Mouse (Mus musculus) urinary bladder, postnatal 14 days (tissue): ENCODE results near the gene Rab5b.
A peak's percentile ranks its signal among the peaks of the same experiment; 100 is the strongest.
"Not testable (repeated sequence)": the region's sequence is repeated elsewhere in the genome, so short reads cannot be mapped to it uniquely, and the experiment has no call there.

Experiments used
- DNase-seq: peaks from one replicate; pipeline ENCODE4 v3.0.0; 2021; ENCODE audit warnings: low spot score

Rab5b gene

GRCm38 (mm10) chr10:128695992-128696807 is at the start of gene Rab5b:
Gene Rab5b, minus strand, starts transcription at chr10:128696264.
- peak; percentile 97 for DNase-seq

GRCm38 (mm10) chr10:128744680-128745601 is 48.9 kb upstream of the Rab5b start, which contains the start of gene Dgka:
Gene Dgka, minus strand, starts transcription at chr10:128744855.
- DNase-seq = no peak

GRCm38 (mm10) chr10:128744211-128744610 is 48.1 kb upstream of the Rab5b start:
- no peak for DNase-seq

GRCm38 (mm10) chr10:128743791-128744191 is 47.7 kb upstream of the Rab5b start:
- DNase-seq = peak; percentile 66

- DNase-seq = no peak
These were observed 47.2 kb upstream of the Rab5b start for GRCm38 (mm10) chr10:128743235-128743634.

GRCm38 (mm10) chr10:128742616-128743015 is 46.6 kb upstream of the Rab5b start:
- peak; percentile 61 for DNase-seq

- DNase-seq = no peak
These were observed 44.2 kb upstream of the Rab5b start for GRCm38 (mm10) chr10:128740296-128740695.

GRCm38 (mm10) chr10:128737435-128737834 is 41.4 kb upstream of the Rab5b start:
- no peak for DNase-seq

- DNase-seq = no peak
These were observed 35.9 kb upstream of the Rab5b start for GRCm38 (mm10) chr10:128731992-128732391.

- peak; percentile 81 for DNase-seq
These were observed 35.0 kb upstream of the Rab5b start for GRCm38 (mm10) chr10:128731002-128731433.

- no peak for DNase-seq
These were observed 32.0 kb upstream of the Rab5b start for GRCm38 (mm10) chr10:128728059-128728458.

GRCm38 (mm10) chr10:128725466-128725865 is 29.4 kb upstream of the Rab5b start:
- DNase-seq = not testable (repeated sequence)

GRCm38 (mm10) chr10:128715559-128716537 is 19.8 kb upstream of the Rab5b start:
- DNase-seq = no peak

- not testable (repeated sequence) for DNase-seq
These were observed 15.3 kb upstream of the Rab5b start for GRCm38 (mm10) chr10:128711318-128711717.

GRCm38 (mm10) chr10:128705317-128705693 is 9.2 kb upstream of the Rab5b start:
- no peak for DNase-seq

- peak; percentile 94 for DNase-seq
These were observed 8.6 kb upstream of the Rab5b start, which contains the start of gene Cdk2 for GRCm38 (mm10) chr10:128704491-128705316. Gene Cdk2, minus strand, starts transcription at chr10:128705031.

GRCm38 (mm10) chr10:128703895-128704294 is 7.8 kb upstream of the Rab5b start, which contains the start of gene Pmel:
Gene Pmel, plus strand, starts transcription at chr10:128704195.
- no peak for DNase-seq

- DNase-seq = no peak
These were observed 6.4 kb upstream of the Rab5b start for GRCm38 (mm10) chr10:128702328-128703007.

GRCm38 (mm10) chr10:128700712-128701111 is 4.6 kb upstream of the Rab5b start:
- DNase-seq = no peak

GRCm38 (mm10) chr10:128699611-128700010 is 3.5 kb upstream of the Rab5b start:
- DNase-seq = no peak
